Mouse (Mus musculus): ENCODE measurements at regions not wholly inside any gene's neighbourhood (a gene's known extent, or its start where the extent isn't known, plus 50 kb on each side); places are given as distances from the start of the nearest gene placed in this dataset.

GRCm38 (mm10) chr10:92248648-92249047 lies 473.6 kb downstream of the Nedd1 start:
- no peak overlapping the region for H3K9ac ChIP-seq (ENCODE audit: low read depth, low read length)
- no peaks in the 10 kb centered on the region for H3K9me3 ChIP-seq (ENCODE audit: control insufficient read depth, low read length)
- DNase-seq (ENCODE audit: low spot score), result no peak
- WGBS, result 75% methylated on average over 3 of the region's 3 CpGs
- H3K4me1 ChIP-seq (replicated peaks; ENCODE audit: control insufficient read depth, insufficient read depth, low read length), result no peaks in the 10 kb centered on the region
- no peak overlapping the region for H3K27ac ChIP-seq (ENCODE audit: low read depth, low read length)
- no peak overlapping the region for H3K4me3 ChIP-seq (ENCODE audit: low read depth, low read length)
- no peaks in the 10 kb centered on the region for H3K36me3 ChIP-seq (ENCODE audit: control insufficient read depth, insufficient read depth, low read length)
- H3K27me3 ChIP-seq (replicated peaks; ENCODE audit: control insufficient read depth, insufficient read depth, low read length), result no peaks in the 10 kb centered on the region
- ATAC-seq (replicated peaks; ENCODE audit: low FRiP score), result no peak
- no peak overlapping the region for H3K4me2 ChIP-seq

GRCm38 (mm10) chr10:92247449-92247805 lies 474.8 kb downstream of the Nedd1 start:
- Histone ChIP-seq H3K4me2 (no peak overlapping the region), H3K4me3 (ENCODE audit: low read depth, low read length) (no peak overlapping the region), H3K36me3 (ENCODE audit: control insufficient read depth, insufficient read depth, low read length) (no peaks in the 10 kb centered on the region), H3K4me1 (replicated peaks; ENCODE audit: control insufficient read depth, insufficient read depth, low read length) (no peaks in the 10 kb centered on the region), H3K9me3 (ENCODE audit: control insufficient read depth, low read length) (no peaks in the 10 kb centered on the region), H3K27me3 (replicated peaks; ENCODE audit: control insufficient read depth, insufficient read depth, low read length) (no peaks in the 10 kb centered on the region), H3K27ac (ENCODE audit: low read depth, low read length) (no peak overlapping the region), H3K9ac (ENCODE audit: low read depth, low read length) (no peak overlapping the region)
- DNase-seq (ENCODE audit: low spot score), result no peak
- 53% methylated on average over 5 of the region's 5 CpGs for WGBS
- no peak for ATAC-seq (replicated peaks; ENCODE audit: low FRiP score)

- Histone ChIP-seq H3K4me1 (replicated peaks; ENCODE audit: control insufficient read depth, insufficient read depth, low read length) (no peaks in the 10 kb centered on the region), H3K27ac (ENCODE audit: low read depth, low read length) (no peak overlapping the region), H3K4me3 (ENCODE audit: low read depth, low read length) (no peak overlapping the region), H3K4me2 (no peak overlapping the region), H3K9me3 (ENCODE audit: control insufficient read depth, low read length) (no peaks in the 10 kb centered on the region), H3K27me3 (replicated peaks; ENCODE audit: control insufficient read depth, insufficient read depth, low read length) (no peaks in the 10 kb centered on the region), H3K9ac (ENCODE audit: low read depth, low read length) (no peak overlapping the region), H3K36me3 (ENCODE audit: control insufficient read depth, insufficient read depth, low read length) (no peaks in the 10 kb centered on the region)
- no peak for DNase-seq (ENCODE audit: low spot score)
- ATAC-seq (replicated peaks; ENCODE audit: low FRiP score), result no peak
- WGBS, result 63% methylated on average over 7 of the region's 7 CpGs
These were observed 475.3 kb downstream of the Nedd1 start for GRCm38 (mm10) chr10:92246785-92247448.

- no peak for ATAC-seq (replicated peaks; ENCODE audit: low FRiP score)
- no peak for DNase-seq (ENCODE audit: low spot score)
- no peak overlapping the region for H3K4me2 ChIP-seq
- no peak overlapping the region for H3K4me3 ChIP-seq (ENCODE audit: low read depth, low read length)
- no peaks in the 10 kb centered on the region for H3K9me3 ChIP-seq (ENCODE audit: control insufficient read depth, low read length)
- no peaks in the 10 kb centered on the region for H3K36me3 ChIP-seq (ENCODE audit: control insufficient read depth, insufficient read depth, low read length)
- H3K9ac ChIP-seq (ENCODE audit: low read depth, low read length), result no peak overlapping the region
- 76% methylated on average over 11 of the region's 11 CpGs for WGBS
- H3K27me3 ChIP-seq (replicated peaks; ENCODE audit: control insufficient read depth, insufficient read depth, low read length), result no peaks in the 10 kb centered on the region
- H3K4me1 ChIP-seq (replicated peaks; ENCODE audit: control insufficient read depth, insufficient read depth, low read length), result no peaks in the 10 kb centered on the region
- no peak overlapping the region for H3K27ac ChIP-seq (ENCODE audit: low read depth, low read length)
These were observed 479.3 kb downstream of the Nedd1 start for GRCm38 (mm10) chr10:92242714-92243440.

- ATAC-seq (replicated peaks; ENCODE audit: low FRiP score), result no peak
- WGBS, result 69% methylated on average over 5 of the region's 5 CpGs
- no peak for DNase-seq (ENCODE audit: low spot score)
These were observed 484.3 kb downstream of the Nedd1 start for GRCm38 (mm10) chr10:92237881-92238280.

DNA sequence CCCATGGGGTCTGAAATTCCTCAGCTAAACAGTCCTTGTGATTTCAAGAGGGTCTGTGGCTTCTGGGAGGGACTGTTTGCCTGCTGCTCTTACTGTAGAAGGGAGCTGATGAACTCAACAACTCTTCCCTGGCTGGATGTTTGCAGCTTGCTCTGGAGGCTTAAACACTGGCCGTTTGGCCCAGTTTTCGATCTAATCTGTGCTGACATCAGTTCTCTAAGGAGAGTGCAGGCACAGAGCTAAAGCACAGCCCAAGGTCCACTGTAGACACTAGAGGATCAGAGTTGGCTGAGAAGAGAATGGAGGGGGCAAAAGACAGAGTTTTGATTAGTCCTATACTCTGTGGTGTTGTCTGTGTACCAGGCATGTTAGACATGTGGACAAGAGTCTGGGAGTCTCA lies 490.1 kb downstream of the Nedd1 start:
- no peak overlapping the region for H3K4me2 ChIP-seq
- no peaks in the 10 kb centered on the region for H3K36me3 ChIP-seq (ENCODE audit: control insufficient read depth, insufficient read depth, low read length)
- H3K27ac ChIP-seq (ENCODE audit: low read depth, low read length), result no peak overlapping the region
- WGBS, result 55% methylated on average over 2 of the region's 2 CpGs
- H3K4me3 ChIP-seq (ENCODE audit: low read depth, low read length), result no peak overlapping the region
- no peaks in the 10 kb centered on the region for H3K9me3 ChIP-seq (ENCODE audit: control insufficient read depth, low read length)
- DNase-seq (ENCODE audit: low spot score), result no peak
- ATAC-seq (replicated peaks; ENCODE audit: low FRiP score), result no peak
- no peak overlapping the region for H3K9ac ChIP-seq (ENCODE audit: low read depth, low read length)
- H3K4me1 ChIP-seq (replicated peaks; ENCODE audit: control insufficient read depth, insufficient read depth, low read length), result no peaks in the 10 kb centered on the region
- no peaks in the 10 kb centered on the region for H3K27me3 ChIP-seq (replicated peaks; ENCODE audit: control insufficient read depth, insufficient read depth, low read length)

More at GRCm38 (mm10) chr10:92237881-92238280, 484.3 kb downstream of the Nedd1 start:
- no peaks in the 10 kb centered on the region for H3K9me3 ChIP-seq (ENCODE audit: control insufficient read depth, low read length)
- no peaks in the 10 kb centered on the region for H3K27me3 ChIP-seq (replicated peaks; ENCODE audit: control insufficient read depth, insufficient read depth, low read length)
- H3K4me3 ChIP-seq (ENCODE audit: low read depth, low read length), result no peak overlapping the region
- no peaks in the 10 kb centered on the region for H3K36me3 ChIP-seq (ENCODE audit: control insufficient read depth, insufficient read depth, low read length)
- no peak overlapping the region for H3K4me2 ChIP-seq
- H3K4me1 ChIP-seq (replicated peaks; ENCODE audit: control insufficient read depth, insufficient read depth, low read length), result no peaks in the 10 kb centered on the region
- no peak overlapping the region for H3K27ac ChIP-seq (ENCODE audit: low read depth, low read length)
- no peak overlapping the region for H3K9ac ChIP-seq (ENCODE audit: low read depth, low read length)

- H3K9ac ChIP-seq (ENCODE audit: low read depth, low read length), result no peak overlapping the region
- ATAC-seq (replicated peaks; ENCODE audit: low FRiP score) (no peak), DNase-seq (ENCODE audit: low spot score) (no peak)
- 72% methylated on average over 4 of the region's 4 CpGs for WGBS
- no peaks in the 10 kb centered on the region for H3K36me3 ChIP-seq (ENCODE audit: control insufficient read depth, insufficient read depth, low read length)
- H3K4me1 ChIP-seq (replicated peaks; ENCODE audit: control insufficient read depth, insufficient read depth, low read length), result no peaks in the 10 kb centered on the region
- no peaks in the 10 kb centered on the region for H3K9me3 ChIP-seq (ENCODE audit: control insufficient read depth, low read length)
- H3K4me3 ChIP-seq (ENCODE audit: low read depth, low read length), result no peak overlapping the region
- no peak overlapping the region for H3K4me2 ChIP-seq
- no peak overlapping the region for H3K27ac ChIP-seq (ENCODE audit: low read depth, low read length)
- no peaks in the 10 kb centered on the region for H3K27me3 ChIP-seq (replicated peaks; ENCODE audit: control insufficient read depth, insufficient read depth, low read length)
These were observed 496.4 kb downstream of the Nedd1 start for GRCm38 (mm10) chr10:92225818-92226217.

DNA sequence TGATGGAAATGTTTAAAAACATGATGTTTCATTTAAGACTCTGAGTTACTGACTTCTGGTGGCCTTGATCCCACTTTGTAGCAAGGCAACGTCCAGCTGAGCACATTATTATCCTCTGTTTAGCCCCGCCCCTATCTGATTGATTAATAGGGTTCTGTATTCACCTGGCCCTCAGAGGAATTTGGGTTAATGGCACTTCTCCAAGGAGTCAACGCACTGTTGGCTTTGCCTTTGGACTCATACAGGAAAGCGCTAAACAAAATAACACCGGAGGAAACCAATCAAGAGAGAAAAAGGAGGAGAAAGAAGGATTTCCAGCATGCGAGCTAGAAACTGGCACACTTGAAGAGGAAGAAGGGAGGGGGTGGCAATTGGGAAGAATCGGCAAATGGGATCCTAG lies 497.1 kb downstream of the Nedd1 start:
- WGBS, result 87% methylated on average over 7 of the region's 7 CpGs
- H3K27me3 ChIP-seq (replicated peaks; ENCODE audit: control insufficient read depth, insufficient read depth, low read length), result no peaks in the 10 kb centered on the region
- no peak overlapping the region for H3K4me2 ChIP-seq
- no peaks in the 10 kb centered on the region for H3K4me1 ChIP-seq (replicated peaks; ENCODE audit: control insufficient read depth, insufficient read depth, low read length)
- H3K36me3 ChIP-seq (ENCODE audit: control insufficient read depth, insufficient read depth, low read length), result no peaks in the 10 kb centered on the region
- DNase-seq (ENCODE audit: low spot score), result no peak
- no peak overlapping the region for H3K4me3 ChIP-seq (ENCODE audit: low read depth, low read length)
- no peak overlapping the region for H3K27ac ChIP-seq (ENCODE audit: low read depth, low read length)
- ATAC-seq (replicated peaks; ENCODE audit: low FRiP score), result no peak
- H3K9me3 ChIP-seq (ENCODE audit: control insufficient read depth, low read length), result no peaks in the 10 kb centered on the region
- no peak overlapping the region for H3K9ac ChIP-seq (ENCODE audit: low read depth, low read length)

GRCm38 (mm10) chr10:92219310-92219709 lies 502.9 kb downstream of the Nedd1 start:
- H3K9me3 ChIP-seq (ENCODE audit: control insufficient read depth, low read length), result no peaks in the 10 kb centered on the region
- H3K27me3 ChIP-seq (replicated peaks; ENCODE audit: control insufficient read depth, insufficient read depth, low read length), result no peaks in the 10 kb centered on the region
- no peak overlapping the region for H3K9ac ChIP-seq (ENCODE audit: low read depth, low read length)
- H3K4me1 ChIP-seq (replicated peaks; ENCODE audit: control insufficient read depth, insufficient read depth, low read length), result no peaks in the 10 kb centered on the region
- H3K27ac ChIP-seq (ENCODE audit: low read depth, low read length), result no peak overlapping the region
- no peak overlapping the region for H3K4me2 ChIP-seq
- 75% methylated on average over 3 of the region's 3 CpGs for WGBS
- DNase-seq (ENCODE audit: low spot score) (no peak), ATAC-seq (replicated peaks; ENCODE audit: low FRiP score) (no peak)
- no peak overlapping the region for H3K4me3 ChIP-seq (ENCODE audit: low read depth, low read length)
- H3K36me3 ChIP-seq (ENCODE audit: control insufficient read depth, insufficient read depth, low read length), result no peaks in the 10 kb centered on the region
